Mouse (Mus musculus) lung, embryonic 14.5 days (tissue): ENCODE measurements around the gene 2310022A10Rik. TPM values are rescaled to one million over a fixed set of nuclear protein-coding genes. Genes with fewer than 3 reads are reported as not detected.
A peak's percentile ranks its signal among the peaks of the same experiment; 100 is the strongest.

Source experiments
- ATAC-seq: fragments of 200-750 bp; cut with Nextera tagmentation; 2 replicates; pipeline ENCODE4 v1.8.0; 2017; ENCODE audit warnings: mild to moderate bottlenecking, moderate TSS enrichment, moderate library complexity; ENCODE audit not compliant: insufficient read depth
- DNase-seq: peaks from one replicate; pipeline ENCODE4 v3.0.0-alpha.2; 2015
- H3K27ac ChIP-seq: fragments of 300-500 bp; sonication (generic); 2 replicates; pipeline ENCODE4 v1.5.1; 2014; ENCODE audit warnings: low read depth, mild to moderate bottlenecking, moderate library complexity
- H3K27me3 ChIP-seq: fragments of 300-500 bp; sonication (generic); 2 replicates; pipeline ENCODE4 v1.6.1; 2014; ENCODE audit warnings: low read length, control low read depth; ENCODE audit not compliant: insufficient read depth
- H3K36me3 ChIP-seq: fragments of 300-500 bp; sonication (generic); 2 replicates; pipeline ENCODE4 v1.6.1; 2014; ENCODE audit warnings: control low read depth; ENCODE audit not compliant: insufficient read depth
- H3K4me1 ChIP-seq: fragments of 300-500 bp; sonication (generic); 2 replicates; pipeline ENCODE4 v1.6.1; 2014; ENCODE audit warnings: antibody characterized with exemption, control low read depth; ENCODE audit not compliant: insufficient read depth
- H3K4me2 ChIP-seq: fragments of 300-500 bp; sonication (generic); 2 replicates; pipeline ENCODE4 v1.6.1; 2014; ENCODE audit warnings: mild to moderate bottlenecking
- H3K4me3 ChIP-seq: fragments of 300-500 bp; sonication (generic); 2 replicates; pipeline ENCODE4 v1.5.1; 2014; ENCODE audit warnings: low read depth, low read length
- H3K9ac ChIP-seq: fragments of 300-500 bp; sonication (generic); 2 replicates; pipeline ENCODE4 v1.6.1; 2014
- H3K9me3 ChIP-seq: fragments of 300-500 bp; sonication (generic); 2 replicates; pipeline ENCODE4 v1.6.1; 2016; ENCODE audit warnings: low read depth, low read length, control low read depth
- CTCF ChIP-seq: IDR thresholded peaks from 2 replicates; pipeline ENCODE4 v1.5.1; 2016; ENCODE audit warnings: antibody characterized with exemption, low read depth
- WGBS: fragments of 180-500 bp; shearing (Covaris S2); extraction: QIAGEN DNeasy Blood & Tissue Kit; methylation state at CpG from one replicate; pipeline ENCODE4 v1.1.7; 2014; 5-methylcytosine and 5-hydroxymethylcytosine counted together
- polyA plus RNA-seq: library from polyadenylated mRNA; unstranded; fragments of >200 nt; fragmentation: Nextera tagmentation; extraction: Ambion mirVana; gene quantifications from 2 replicates; pipeline ENCODE4 v1.2.1, GENCODE M21; 2014

2310022A10Rik gene
- polyA plus RNA-seq, 1 experiment from 2014 or later: 25.4 TPM

GRCm38 (mm10) chr7:27605499-27606285, 52.7 kb downstream of the 2310022A10Rik start:
- H3K27me3 ChIP-seq: no peaks in the 10 kb centered on the region
- DNase-seq (peak; percentile 85), ATAC-seq (peak; percentile 83)
- no peak for TF ChIP-seq CTCF
- H3K9ac ChIP-seq: peak overlapping the region; percentile 23
- peaks cover 30% of the 10 kb centered on the region for H3K36me3 ChIP-seq
- peak overlapping the region; percentile 81 for H3K27ac ChIP-seq
- H3K9me3 ChIP-seq: no peaks in the 10 kb centered on the region
- H3K4me1 ChIP-seq: peaks cover 41% of the 10 kb centered on the region
- WGBS: 46% methylated on average over 9 of the region's 9 CpGs
- peak overlapping the region; percentile 42 for H3K4me2 ChIP-seq
- no peak overlapping the region for H3K4me3 ChIP-seq

- Histone ChIP-seq H3K27me3 (no peaks in the 10 kb centered on the region), H3K4me1 (peaks cover 34% of the 10 kb centered on the region), H3K4me2 (peak overlapping the region; percentile 3; the same call in 1 of the 2 replicates), H3K4me3 (no peak overlapping the region), H3K9ac (peak overlapping the region; percentile 20; the same call in 1 of the 2 replicates), H3K27ac (no peak overlapping the region), H3K9me3 (no peaks in the 10 kb centered on the region), H3K36me3 (peaks cover 35% of the 10 kb centered on the region)
- 44% methylated on average over 10 of the region's 10 CpGs for WGBS
- no peak for TF ChIP-seq CTCF
- DNase-seq: no peak
- ATAC-seq: 0 out of 2 replicates have a peak, but pooled peaks have one; percentile 36
Observed at GRCm38 (mm10) chr7:27606481-27607254, 53.6 kb downstream of the 2310022A10Rik start.

DNA sequence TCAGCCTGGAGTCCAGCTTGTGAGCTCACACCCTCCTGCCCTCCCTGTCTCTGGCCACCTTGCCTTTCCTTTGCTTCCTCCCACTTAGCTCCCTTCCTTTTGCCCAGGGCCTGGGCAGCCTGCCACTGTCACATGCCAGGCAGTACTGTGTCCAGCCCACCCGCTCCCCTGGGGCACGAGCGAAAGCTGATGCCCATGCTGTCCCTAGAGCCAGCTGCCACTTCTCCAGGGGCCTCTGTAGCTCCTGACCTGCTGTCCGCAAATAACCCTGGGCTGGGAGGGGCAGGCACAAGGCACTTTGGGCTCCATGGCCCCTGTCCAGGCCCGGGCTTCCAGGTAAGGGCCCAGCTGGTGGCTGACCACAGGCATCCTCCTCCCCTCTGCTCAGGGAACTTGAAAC, 54.5 kb downstream of the 2310022A10Rik start:
- Histone ChIP-seq H3K36me3 (peaks cover 35% of the 10 kb centered on the region), H3K4me3 (no peak overlapping the region), H3K9me3 (no peaks in the 10 kb centered on the region), H3K4me2 (no peak overlapping the region), H3K27ac (no peak overlapping the region), H3K9ac (no peak overlapping the region), H3K27me3 (no peaks in the 10 kb centered on the region), H3K4me1 (peaks cover 24% of the 10 kb centered on the region)
- 45% methylated on average over 5 of the region's 5 CpGs for WGBS
- no peak for ATAC-seq
- TF ChIP-seq CTCF: no peak
- DNase-seq: no peak

GRCm38 (mm10) chr7:27608130-27608529, 55.1 kb downstream of the 2310022A10Rik start:
- Histone ChIP-seq H3K9ac (no peak overlapping the region), H3K27ac (no peak overlapping the region), H3K4me2 (no peak overlapping the region), H3K9me3 (no peaks in the 10 kb centered on the region), H3K27me3 (no peaks in the 10 kb centered on the region), H3K4me3 (no peak overlapping the region), H3K4me1 (peaks cover 24% of the 10 kb centered on the region), H3K36me3 (peaks cover 35% of the 10 kb centered on the region)
- DNase-seq: no peak
- no peak for ATAC-seq
- WGBS: 89% methylated on average over 3 of the region's 3 CpGs
- TF ChIP-seq CTCF: no peak

DNA sequence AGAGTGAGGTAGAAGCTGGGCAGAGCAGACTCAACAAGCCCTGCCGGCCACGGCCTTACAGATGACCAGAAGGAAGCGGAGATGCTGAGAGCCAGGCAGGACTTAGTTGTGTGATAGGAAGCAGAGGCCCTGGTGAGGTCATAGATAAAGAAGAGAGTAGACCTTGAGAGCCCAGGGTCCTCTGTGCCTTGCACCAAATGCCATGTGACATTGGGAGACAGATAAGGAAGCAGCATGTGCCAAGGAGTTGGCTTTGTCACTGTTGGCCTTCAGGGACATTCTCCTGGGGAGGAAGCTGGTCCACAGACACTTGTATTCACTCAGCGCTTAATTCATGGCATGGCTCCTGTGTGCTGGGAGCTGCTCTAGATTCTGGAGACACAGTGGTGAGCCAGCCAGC, 56.3 kb downstream of the 2310022A10Rik start:
- no peak overlapping the region for H3K9ac ChIP-seq
- peaks cover 23% of the 10 kb centered on the region for H3K4me1 ChIP-seq
- H3K9me3 ChIP-seq: no peaks in the 10 kb centered on the region
- ATAC-seq (no peak), DNase-seq (no peak)
- WGBS: 90% methylated on average over 4 of the region's 4 CpGs
- H3K27me3 ChIP-seq: no peaks in the 10 kb centered on the region
- no peak overlapping the region for H3K4me3 ChIP-seq
- no peak for TF ChIP-seq CTCF
- no peak overlapping the region for H3K27ac ChIP-seq
- no peak overlapping the region for H3K4me2 ChIP-seq
- peaks cover 35% of the 10 kb centered on the region for H3K36me3 ChIP-seq

- 73% methylated on average over 2 of the region's 2 CpGs for WGBS
- no peak for DNase-seq
Observed at GRCm38 (mm10) chr7:27609688-27610087, 56.7 kb downstream of the 2310022A10Rik start.

GRCm38 (mm10) chr7:27610370-27610769, 57.3 kb downstream of the 2310022A10Rik start:
- Histone ChIP-seq H3K4me3 (no peak overlapping the region), H3K9me3 (no peaks in the 10 kb centered on the region), H3K4me2 (no peak overlapping the region), H3K36me3 (peaks cover 38% of the 10 kb centered on the region), H3K27me3 (no peaks in the 10 kb centered on the region), H3K9ac (no peak overlapping the region), H3K4me1 (peaks cover 14% of the 10 kb centered on the region), H3K27ac (no peak overlapping the region)
- 81% methylated on average over 3 of the region's 3 CpGs for WGBS
- no peak for TF ChIP-seq CTCF
- no peak for DNase-seq
- ATAC-seq: no peak

More at GRCm38 (mm10) chr7:27609688-27610087, 56.7 kb downstream of the 2310022A10Rik start:
- H3K4me3 ChIP-seq: no peak overlapping the region
- no peak for ATAC-seq
- no peak overlapping the region for H3K27ac ChIP-seq
- H3K4me2 ChIP-seq: no peak overlapping the region
- H3K27me3 ChIP-seq: no peaks in the 10 kb centered on the region
- H3K9ac ChIP-seq: no peak overlapping the region
- TF ChIP-seq CTCF: no peak
- peaks cover 19% of the 10 kb centered on the region for H3K4me1 ChIP-seq
- H3K36me3 ChIP-seq: peaks cover 38% of the 10 kb centered on the region
- no peaks in the 10 kb centered on the region for H3K9me3 ChIP-seq
